In the genomic region with DNA sequence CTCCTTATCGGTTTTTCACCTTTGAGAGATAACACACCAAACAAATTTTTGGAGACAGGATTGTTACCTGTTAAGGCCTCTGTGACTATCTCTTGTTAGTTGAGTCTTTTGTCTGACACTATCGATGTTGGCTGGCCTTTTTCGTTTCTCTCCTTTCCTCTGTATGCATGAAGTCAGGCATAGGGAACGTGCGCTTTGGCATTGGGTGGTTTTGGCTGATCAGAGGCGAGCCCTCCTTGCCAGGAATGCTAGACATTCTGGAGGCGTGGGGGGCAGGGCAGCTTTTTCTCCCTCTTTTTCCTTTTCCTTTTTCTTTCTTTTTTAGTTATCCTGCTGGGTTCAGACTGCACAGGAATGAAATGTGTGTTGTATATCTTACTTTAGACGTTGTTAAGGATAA, we compare ENCODE assay signal across 8 mouse cellular contexts. TPM values are rescaled to one million over a fixed set of nuclear protein-coding genes. Genes with fewer than 3 reads are reported as not detected.
A peak's percentile ranks its signal among the peaks of the same experiment; 100 is the strongest.
DNase-seq lines count a peak whose midpoint lies in the region; ATAC-seq lines count a peak whose summit lies in the region.

No protein-coding gene starts in this region.

- intact Hi-C loops in heart, postnatal 10 days (cut with DNase I): loop anchor here (2.0 kb wide), 1 partner anchor 152 kb away; no protein-coding TSS in a partner anchor

- no peaks in the 10 kb centered on the region for H3K9me3 ChIP-seq in embryonic facial prominence, embryonic 12.5 days
- H3K9me3 ChIP-seq in midbrain, embryonic 11.5 days (ENCODE audit: control insufficient read depth, low read length): no peaks in the 10 kb centered on the region

- peak overlapping the region; percentile 66 for H3K4me3 ChIP-seq in embryonic facial prominence, embryonic 12.5 days
- H3K4me3 ChIP-seq in midbrain, embryonic 11.5 days (ENCODE audit: low read depth, low read length): peak overlapping the region; percentile 49; the same call in 1 of the 2 replicates

- no peak for ATAC-seq in embryonic facial prominence, embryonic 12.5 days (ENCODE audit: insufficient number of reproducible peaks, insufficient read depth, low FRiP score, low TSS enrichment)
- ATAC-seq in midbrain, embryonic 11.5 days (ENCODE audit: low FRiP score): no peak
- ATAC-seq in erythroid progenitor cell, adult 5-6 weeks (replicated peaks; ENCODE audit: low FRiP score, poor library complexity, severe bottlenecking): no peak

- H3K4me2 ChIP-seq in embryonic facial prominence, embryonic 12.5 days (replicated peaks): peak overlapping the region; percentile 74
- H3K4me2 ChIP-seq in midbrain, embryonic 11.5 days: peak overlapping the region; percentile 62

- 0 out of 2 replicates have a peak overlapping the region, but pooled peaks have one; percentile 68 for H3K9ac ChIP-seq in embryonic facial prominence, embryonic 12.5 days
- H3K9ac ChIP-seq in midbrain, embryonic 11.5 days (ENCODE audit: low read length): no peak overlapping the region

- DNase-seq in right cerebral cortex, postnatal 14 days: peak; percentile 23
- DNase-seq in right cerebral cortex, postnatal 36 days (ENCODE audit: low spot score in 2 of 2): no peak
- peak; percentile 76 to 82 for DNase-seq in heart, postnatal 10 days
- peak; percentile 62 to 69 for DNase-seq in kidney, postnatal 4 days
- DNase-seq in midbrain, embryonic 11.5 days (ENCODE audit: low spot score, missing footprints): peak; percentile 92
- no peak for DNase-seq in T-cell, adult 2 months (ENCODE audit: low spot score)

- H3K27ac ChIP-seq in embryonic facial prominence, embryonic 12.5 days: no peak overlapping the region
- no peak overlapping the region for H3K27ac ChIP-seq in midbrain, embryonic 11.5 days (ENCODE audit: low read depth, low read length)

- WGBS in embryonic facial prominence, embryonic 12.5 days: 2% methylated on average over 8 of the region's 8 CpGs
- 2% methylated on average over 8 of the region's 8 CpGs for WGBS in midbrain, embryonic 11.5 days

- H3K27me3 ChIP-seq in embryonic facial prominence, embryonic 12.5 days: no peaks in the 10 kb centered on the region
- peaks cover 3% of the 10 kb centered on the region; the same call in 1 of the 2 replicates for H3K27me3 ChIP-seq in midbrain, embryonic 11.5 days (ENCODE audit: control insufficient read depth, insufficient read depth, low read length)

- H3K36me3 ChIP-seq in embryonic facial prominence, embryonic 12.5 days: no peaks in the 10 kb centered on the region
- H3K36me3 ChIP-seq in midbrain, embryonic 11.5 days (ENCODE audit: control insufficient read depth, insufficient read depth, low read length): no peaks in the 10 kb centered on the region

- H3K4me1 ChIP-seq in embryonic facial prominence, embryonic 12.5 days: no peaks in the 10 kb centered on the region; the same call in 1 of the 2 replicates
- H3K4me1 ChIP-seq in midbrain, embryonic 11.5 days (ENCODE audit: control insufficient read depth, insufficient read depth, low read length): peaks cover 7% of the 10 kb centered on the region; the same call in 1 of the 2 replicates

RNA-seq across cellular contexts. Expression of a gene that starts 16.3 kb away (rescaled TPM):
- 51.8 and 56.0 TPM in 2 replicates for polyA plus RNA-seq in embryonic facial prominence, embryonic 12.5 days (2016; fragmentation: Nextera tagmentation; extraction: Ambion mirVana)
- 100 to 1,000 TPM in 1 of 2 experiments, 10 to 100 TPM in 1; 93.7 to 109 TPM for total RNA-seq in heart, postnatal 10 days (2021)
- 36.7 and 40.6 TPM in 2 replicates for polyA plus RNA-seq in midbrain, embryonic 11.5 days (2014; fragmentation: Nextera tagmentation; extraction: Ambion mirVana)
- 3.6 and 3.8 TPM in 2 replicates for total RNA-seq in erythroid progenitor cell, adult 5-6 weeks (2015; ENCODE audit: low replicate concordance)
- 0.39 and 3.6 TPM in 2 replicates for total RNA-seq in erythroid progenitor cell, adult 5-6 weeks (2017; ENCODE audit: low replicate concordance)

Comparison
In these comparisons a context has a peak if more than half of its experiments do, and no peak if none do; other contexts are left out.
1. DNase-seq: peak in right cerebral cortex, postnatal 14 days (single experiment), heart, postnatal 10 days (2 of 2), kidney, postnatal 4 days (2 of 2) and midbrain, embryonic 11.5 days (single experiment); none in right cerebral cortex, postnatal 36 days (0 of 2) and T-cell, adult 2 months (single experiment).
2. RNA of a gene that starts 16.3 kb away (total RNA-seq): 93.7 to 109 TPM in heart, postnatal 10 days; 0.39 to 3.8 TPM in erythroid progenitor cell, adult 5-6 weeks; every median in the first group is over 10 times any median in the second.